ENCODE assay signal across 8 mouse cellular contexts in the genomic region with DNA sequence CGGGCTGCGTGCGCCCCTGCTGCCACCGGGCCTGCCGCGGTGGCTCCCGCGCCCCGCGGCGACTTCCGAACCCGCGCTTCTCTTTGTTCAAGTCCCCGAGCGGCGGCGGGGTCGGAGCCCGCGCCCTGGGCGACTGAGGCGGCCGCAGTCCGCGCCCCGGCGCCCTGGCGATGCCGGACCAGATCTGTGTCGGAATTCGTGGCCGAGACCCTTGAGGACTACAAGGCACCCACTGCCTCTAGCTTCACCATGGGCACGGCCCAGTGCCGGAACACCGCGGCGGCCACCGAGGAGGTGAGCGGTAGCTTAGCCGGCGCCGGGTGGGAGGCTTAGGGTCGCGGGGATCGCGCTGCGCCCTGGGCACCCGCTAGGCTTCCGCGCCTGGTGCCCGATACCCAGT. TPM values are rescaled to one million over a fixed set of nuclear protein-coding genes. Genes with fewer than 3 reads are reported as not detected.
A peak's percentile ranks its signal among the peaks of the same experiment; 100 is the strongest.
DNase-seq lines count a peak whose midpoint lies in the region; ATAC-seq and TF ChIP-seq lines count a peak whose summit lies in the region.
"Not testable (repeated sequence)": the region's sequence is repeated elsewhere in the genome, so short reads cannot be mapped to it uniquely, and the experiment has no call there.

No protein-coding gene starts in this region.

- not testable (repeated sequence) for H3K9me3 ChIP-seq in forebrain, embryonic 10.5 days; heart, embryonic 13.5 days; intestine, postnatal 0 days (ENCODE audit: control insufficient read depth); liver, embryonic 11.5 days (ENCODE audit: control insufficient read depth, low read length); midbrain, embryonic 15.5 days

- not testable (repeated sequence) for H3K27me3 ChIP-seq in forebrain, embryonic 10.5 days (ENCODE audit: poor library complexity, severe bottlenecking); heart, embryonic 13.5 days (replicated peaks); intestine, postnatal 0 days (replicated peaks; ENCODE audit: control insufficient read depth, insufficient read depth, low read length); liver, embryonic 11.5 days (replicated peaks; ENCODE audit: control insufficient read depth, insufficient read depth, low read length); midbrain, embryonic 15.5 days (replicated peaks)

- ATAC-seq in heart, embryonic 13.5 days (ENCODE audit: extremely low read depth, insufficient number of reproducible peaks, low FRiP score, low TSS enrichment); intestine, postnatal 0 days; liver, embryonic 11.5 days (replicated peaks; ENCODE audit: low FRiP score); midbrain, embryonic 15.5 days (replicated peaks): not testable (repeated sequence)

- H3K4me3 ChIP-seq in forebrain, embryonic 10.5 days: peak overlapping the region; percentile 64
- peak overlapping the region; percentile 61 for H3K4me3 ChIP-seq in heart, embryonic 13.5 days
- H3K4me3 ChIP-seq in intestine, postnatal 0 days (ENCODE audit: low read depth, low read length): peak overlapping the region; percentile 41
- peak overlapping the region; percentile 48 for H3K4me3 ChIP-seq in liver, embryonic 11.5 days (ENCODE audit: low read depth, low read length)
- peak overlapping the region; percentile 52 for H3K4me3 ChIP-seq in midbrain, embryonic 15.5 days

- DNase-seq in brain, adult 2 months (ENCODE audit: low read depth, low spot score): peak; percentile 1
- peak; percentile 24 for DNase-seq in forebrain, embryonic 10.5 days (ENCODE audit: extremely low spot score, low spot score)
- peak; percentile 39 for DNase-seq in liver, embryonic 11.5 days (ENCODE audit: low spot score)
- peak; percentile 7 for DNase-seq in right cerebral cortex, postnatal 25 days
- DNase-seq in urinary bladder, postnatal 14 days (ENCODE audit: low spot score): peak; percentile 1

- not testable (repeated sequence) for TF ChIP-seq CTCF in intestine, postnatal 0 days (IDR thresholded peaks at IDR 0.05; ENCODE audit: low read depth)

- under 1% methylated on average over 38 of the region's 52 CpGs for WGBS in forebrain, embryonic 10.5 days
- under 1% methylated on average over 43 of the region's 52 CpGs for WGBS in heart, embryonic 13.5 days
- under 1% methylated on average over 46 of the region's 52 CpGs for WGBS in intestine, postnatal 0 days
- under 1% methylated on average over 46 of the region's 52 CpGs for WGBS in liver, embryonic 11.5 days
- 0% methylated on average over 50 of the region's 52 CpGs for WGBS in midbrain, embryonic 15.5 days

- H3K9ac ChIP-seq in heart, embryonic 13.5 days: peak overlapping the region; percentile 81
- H3K9ac ChIP-seq in intestine, postnatal 0 days (ENCODE audit: low read depth, low read length); liver, embryonic 11.5 days (ENCODE audit: low read depth, low read length): not testable (repeated sequence)
- peak overlapping the region; percentile 64 for H3K9ac ChIP-seq in midbrain, embryonic 15.5 days

- peak overlapping the region; percentile 85 for H3K27ac ChIP-seq in forebrain, embryonic 10.5 days
- H3K27ac ChIP-seq in heart, embryonic 13.5 days (replicated peaks); intestine, postnatal 0 days (ENCODE audit: low read depth, low read length); liver, embryonic 11.5 days (ENCODE audit: low read depth, low read length): not testable (repeated sequence)
- peak overlapping the region; percentile 74 for H3K27ac ChIP-seq in midbrain, embryonic 15.5 days

- peak overlapping the region; percentile 64 for H3K4me2 ChIP-seq in heart, embryonic 13.5 days
- H3K4me2 ChIP-seq in intestine, postnatal 0 days (replicated peaks; ENCODE audit: low read depth): peak overlapping the region; percentile 67
- H3K4me2 ChIP-seq in liver, embryonic 11.5 days: peak overlapping the region; percentile 54
- peak overlapping the region; percentile 45 for H3K4me2 ChIP-seq in midbrain, embryonic 15.5 days

- not testable (repeated sequence) for H3K4me1 ChIP-seq in forebrain, embryonic 10.5 days; heart, embryonic 13.5 days; intestine, postnatal 0 days (replicated peaks; ENCODE audit: control insufficient read depth, insufficient read depth, low read length); liver, embryonic 11.5 days (replicated peaks; ENCODE audit: control insufficient read depth, insufficient read depth, low read length); midbrain, embryonic 15.5 days

- H3K36me3 ChIP-seq in forebrain, embryonic 10.5 days (replicated peaks); heart, embryonic 13.5 days; intestine, postnatal 0 days (ENCODE audit: control insufficient read depth, insufficient read depth); liver, embryonic 11.5 days (ENCODE audit: control insufficient read depth, insufficient read depth, low read length); midbrain, embryonic 15.5 days (replicated peaks): not testable (repeated sequence)

RNA-seq across cellular contexts. Expression of a gene that starts 0.3 kb away (rescaled TPM):
- 13.3 and 13.5 TPM in 2 replicates for polyA plus RNA-seq in forebrain, embryonic 10.5 days (2016; fragmentation: Nextera tagmentation; extraction: Ambion mirVana)
- 5.8 and 6.2 TPM in 2 replicates for polyA plus RNA-seq in heart, embryonic 13.5 days (2015; fragmentation: Nextera tagmentation; extraction: Ambion mirVana)
- polyA plus RNA-seq in intestine, postnatal 0 days (2015; fragmentation: Nextera tagmentation; extraction: Ambion mirVana): 3.3 and 3.6 TPM in 2 replicates
- 5.7 and 5.9 TPM in 2 replicates for polyA plus RNA-seq in liver, embryonic 11.5 days (2014; fragmentation: Nextera tagmentation; extraction: Ambion mirVana)
- polyA plus RNA-seq in midbrain, embryonic 15.5 days (2015; fragmentation: Nextera tagmentation; extraction: Ambion mirVana): 11.7 and 13.9 TPM in 2 replicates
